ENCODE assay signal across 8 mouse cellular contexts in genomic region chr1:155516594-155516993, GRCm38 (mm10). TPM values are rescaled to one million over a fixed set of nuclear protein-coding genes. Genes with fewer than 3 reads are reported as not detected.
DNase-seq lines count a peak whose midpoint lies in the region; ATAC-seq and TF ChIP-seq lines count a peak whose summit lies in the region.

No protein-coding gene starts in this region.

- peak; percentile 70 for TF ChIP-seq CTCF in brain, embryonic 14.5 days (IDR thresholded peaks at IDR 0.05; ENCODE audit: borderline replicate concordance, extremely low read depth, insufficient read depth, insufficient read length)
- TF ChIP-seq CTCF in spleen, adult 2 months (IDR thresholded peaks at IDR 0.05; ENCODE audit: extremely low read depth, insufficient read depth, insufficient read length, insufficient replicate concordance) = peak; percentile 56; the same call in 1 of the 2 replicates

- peak; percentile 39 to 78 for DNase-seq in heart, adult 18-20 months
- DNase-seq in heart, adult 9 months (ENCODE audit: low spot score in 2 of 2) = no peak
- peak; percentile 38 for DNase-seq in CD4-positive helper T cell, adult 2 months (ENCODE audit: low read depth, low spot score)
- peak; percentile 77 for DNase-seq in brain, embryonic 14.5 days (ENCODE audit: low read depth)
- DNase-seq in forebrain, embryonic 11.5 days (ENCODE audit: low spot score) = peak; percentile 84
- peak; percentile 73 to 88 for DNase-seq in kidney, postnatal 36 days
- peak; percentile 69 for DNase-seq in lung, postnatal 10 days
- peak in 1 of 2 experiments; percentile 32 for DNase-seq in spleen, adult 2 months (ENCODE audit: low read depth in 1 of 2, low spot score in 2 of 2)

- 0 out of 2 replicates have a peak, but pooled peaks cover 2% of the 10 kb centered on the region for H3K4me1 ChIP-seq in forebrain, embryonic 11.5 days (replicated peaks; ENCODE audit: control insufficient read depth, insufficient read depth, low read length)
- no peaks in the 10 kb centered on the region for H3K4me1 ChIP-seq in spleen, adult 2 months (ENCODE audit: control insufficient read depth, insufficient read depth, insufficient read length)

- no peaks in the 10 kb centered on the region for H3K27me3 ChIP-seq in forebrain, embryonic 11.5 days (ENCODE audit: control insufficient read depth, insufficient read depth, low read length)
- H3K27me3 ChIP-seq in spleen, adult 2 months (ENCODE audit: control insufficient read depth, insufficient read depth, low read length) = no peaks in the 10 kb centered on the region

- no peak overlapping the region for H3K27ac ChIP-seq in forebrain, embryonic 11.5 days (ENCODE audit: low read depth, low read length)
- H3K27ac ChIP-seq in spleen, adult 2 months (ENCODE audit: insufficient read depth, low read length) = no peak overlapping the region

- ATAC-seq in forebrain, embryonic 11.5 days (replicated peaks; ENCODE audit: low FRiP score) = no peak

- 33% methylated on average over 7 of the region's 7 CpGs for WGBS in forebrain, embryonic 11.5 days
- WGBS in spleen, adult 2 months = 51% methylated on average over 7 of the region's 7 CpGs

- no peak overlapping the region for H3K4me3 ChIP-seq in forebrain, embryonic 11.5 days (ENCODE audit: low read depth, low read length)
- no peak overlapping the region for H3K4me3 ChIP-seq in spleen, adult 2 months (ENCODE audit: extremely low read depth, insufficient read depth, insufficient read length)

- H3K4me2 ChIP-seq in forebrain, embryonic 11.5 days (ENCODE audit: low read depth, low read length, severe bottlenecking) = no peak overlapping the region

- TF ChIP-seq POLR2A in brain, embryonic 14.5 days (IDR thresholded peaks at IDR 0.05; ENCODE audit: borderline replicate concordance, extremely low read depth, insufficient read depth, insufficient read length, poor library complexity, severe bottlenecking) = no peak
- TF ChIP-seq POLR2A in spleen, adult 2 months (IDR thresholded peaks at IDR 0.05; ENCODE audit: low read depth, low read length) = no peak

- H3K9me3 ChIP-seq in forebrain, embryonic 11.5 days (ENCODE audit: control insufficient read depth, low read length) = no peaks in the 10 kb centered on the region; the same call in 1 of the 2 replicates

- H3K36me3 ChIP-seq in forebrain, embryonic 11.5 days (ENCODE audit: control insufficient read depth, insufficient read depth, low read length) = no peaks in the 10 kb centered on the region
- H3K36me3 ChIP-seq in spleen, adult 2 months (ENCODE audit: control insufficient read depth, insufficient read depth, low read length) = no peaks in the 10 kb centered on the region

- H3K9ac ChIP-seq in forebrain, embryonic 11.5 days (ENCODE audit: low read length) = no peak overlapping the region

RNA-seq across cellular contexts. Expression of gene Acbd6, which starts 41.3 kb away (rescaled TPM):
- 10 to 100 TPM; 59.2 to 59.5 TPM for total RNA-seq in heart, adult 18-20 months (2021)
- polyA plus RNA-seq in brain, embryonic 14.5 days (2012; rRNA removed) = 98.6 and 121 TPM in 2 replicates
- polyA plus RNA-seq in forebrain, embryonic 11.5 days (2014; fragmentation: Nextera tagmentation; extraction: Ambion mirVana) = 80.5 and 87.8 TPM in 2 replicates
- 61.7 and 130 TPM in 2 replicates for polyA plus RNA-seq in spleen, adult 2 months (2012; rRNA removed)

Comparison
In these comparisons a context has a peak if more than half of its experiments do, and no peak if none do; other contexts are left out.
1. DNase-seq: peak in heart, adult 18-20 months (2 of 2), CD4-positive helper T cell, adult 2 months (single experiment), brain, embryonic 14.5 days (single experiment), forebrain, embryonic 11.5 days (single experiment), kidney, postnatal 36 days (2 of 2) and lung, postnatal 10 days (single experiment); none in heart, adult 9 months (0 of 2).